ENCODE assay signal across 22 mouse cellular contexts in the genomic region with DNA sequence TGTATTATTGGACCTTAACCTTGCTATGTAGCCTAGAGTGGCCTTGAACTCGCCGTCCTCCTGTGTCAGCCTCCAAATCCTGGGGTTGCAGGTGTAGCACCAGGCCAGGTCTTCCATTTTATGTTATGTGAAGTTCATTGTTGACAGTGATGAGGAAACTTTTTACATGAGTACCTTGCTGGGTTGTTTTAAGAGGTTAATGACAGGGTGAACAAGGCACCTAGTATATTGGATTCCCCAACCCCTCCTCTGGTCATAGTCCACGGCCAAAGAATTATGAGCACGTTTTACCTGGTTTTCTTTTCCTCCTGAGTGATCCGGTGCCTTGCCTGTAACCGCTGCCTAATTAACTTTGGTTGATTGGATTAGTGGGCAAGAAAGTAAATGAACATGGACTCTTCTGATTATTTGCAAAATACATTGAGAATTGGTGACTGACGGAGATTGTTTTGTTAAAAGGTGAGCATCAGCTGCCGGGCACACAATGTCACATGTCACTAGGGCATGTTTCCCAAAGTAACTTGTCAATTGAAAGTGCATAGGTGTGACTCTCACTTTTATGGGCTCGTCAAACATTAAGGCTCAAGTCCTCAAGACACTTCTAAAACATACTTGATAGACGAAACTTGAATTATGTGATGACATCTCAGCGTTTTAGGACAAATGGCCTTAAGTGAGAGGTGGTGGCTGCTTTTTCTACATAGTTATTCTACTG. TPM values are rescaled to one million over a fixed set of nuclear protein-coding genes. Genes with fewer than 3 reads are reported as not detected.
DNase-seq lines count a peak whose midpoint lies in the region; ATAC-seq and TF ChIP-seq lines count a peak whose summit lies in the region.
"Had no signal": no experiment of that assay in that cellular context is flagged by ENCODE, and none has a peak within 500 bp of the region (broad histone marks: within the 10 kb centered on the region; RNA-seq: fewer than 3 reads in every experiment).

No protein-coding gene starts in this region.

- H3K4me1 ChIP-seq in liver, adult 2 months (ENCODE audit: control insufficient read depth, insufficient read depth, low read length): peaks cover 34% of the 10 kb centered on the region
- 0 out of 2 replicates have a peak, but pooled peaks cover 3% of the 10 kb centered on the region for H3K4me1 ChIP-seq in liver, embryonic 12.5 days
- no peaks in the 10 kb centered on the region for H3K4me1 ChIP-seq in stomach, postnatal 0 days (replicated peaks; ENCODE audit: control insufficient read depth, insufficient read depth)
- H3K4me1 ChIP-seq in hindbrain, embryonic 12.5 days: peaks cover 12% of the 10 kb centered on the region
- H3K4me1 ChIP-seq: embryonic facial prominence, embryonic 12.5 days had no signal

- H3K4me2 ChIP-seq in liver, embryonic 12.5 days: no peak overlapping the region
- no peak overlapping the region for H3K4me2 ChIP-seq in stomach, postnatal 0 days (replicated peaks; ENCODE audit: low read depth)
- no peak overlapping the region for H3K4me2 ChIP-seq in hindbrain, embryonic 12.5 days (replicated peaks)
- H3K4me2 ChIP-seq: embryonic facial prominence, embryonic 12.5 days; forebrain, embryonic 15.5 days; heart, embryonic 13.5 days; hindbrain, embryonic 13.5 days had no signal

- 31% methylated on average over 11 of the region's 11 CpGs for WGBS in liver, adult 2 months
- WGBS in liver, embryonic 12.5 days (ENCODE audit: insufficient replicate concordance): 71% methylated on average over 11 of the region's 11 CpGs
- 83% methylated on average over 11 of the region's 11 CpGs for WGBS in stomach, postnatal 0 days
- 86% methylated on average over 11 of the region's 11 CpGs for WGBS in hindbrain, embryonic 12.5 days

- peak overlapping the region; percentile 9; the same call in 1 of the 2 replicates for H3K27ac ChIP-seq in liver, adult 2 months (replicated peaks; ENCODE audit: insufficient read depth, low read depth, low read length)
- no peak overlapping the region for H3K27ac ChIP-seq in liver, embryonic 12.5 days
- no peak overlapping the region for H3K27ac ChIP-seq in stomach, postnatal 0 days (replicated peaks)
- no peak overlapping the region for H3K27ac ChIP-seq in hindbrain, embryonic 12.5 days
- H3K27ac ChIP-seq: embryonic facial prominence, embryonic 12.5 days; forebrain, embryonic 15.5 days; heart, adult 2 months; heart, embryonic 13.5 days; hindbrain, embryonic 13.5 days had no signal

- no peak overlapping the region for H3K4me3 ChIP-seq in liver, adult 2 months (ENCODE audit: insufficient read depth, low read depth, low read length)
- no peak overlapping the region for H3K4me3 ChIP-seq in liver, embryonic 12.5 days
- H3K4me3 ChIP-seq in stomach, postnatal 0 days (ENCODE audit: low read depth, low read length): no peak overlapping the region
- H3K4me3 ChIP-seq in hindbrain, embryonic 12.5 days: no peak overlapping the region
- H3K4me3 ChIP-seq: embryonic facial prominence, embryonic 12.5 days; forebrain, embryonic 15.5 days; heart, adult 2 months; heart, embryonic 13.5 days; hindbrain, embryonic 13.5 days had no signal

- TF ChIP-seq CTCF in liver, adult 2 months (IDR thresholded peaks at IDR 0.05; ENCODE audit: low read depth, low read length): no peak
- TF ChIP-seq CTCF in stomach, postnatal 0 days (IDR thresholded peaks at IDR 0.05; ENCODE audit: low read depth): no peak

- H3K36me3 ChIP-seq in liver, adult 2 months (ENCODE audit: control insufficient read depth, insufficient read depth, low read length): peaks cover 10% of the 10 kb centered on the region
- H3K36me3 ChIP-seq in liver, embryonic 12.5 days: peaks cover 8% of the 10 kb centered on the region; the same call in 1 of the 2 replicates
- no peaks in the 10 kb centered on the region for H3K36me3 ChIP-seq in stomach, postnatal 0 days (ENCODE audit: control insufficient read depth, insufficient read depth, low read length)
- peaks cover 14% of the 10 kb centered on the region for H3K36me3 ChIP-seq in hindbrain, embryonic 12.5 days
- H3K36me3 ChIP-seq: forebrain, embryonic 15.5 days; G1E had no signal

- DNase-seq in heart, adult 11 months: peak; percentile 28
- DNase-seq in heart, postnatal 25 days (ENCODE audit: low spot score): no peak
- DNase-seq in liver, adult 2 months (ENCODE audit: extremely low read depth, low read depth, low spot score): peak; percentile 85
- peak; percentile 20 for DNase-seq in testis, postnatal 10 days (ENCODE audit: low spot score)
- no peak for DNase-seq in testis, postnatal 14 days (ENCODE audit: low spot score)
- DNase-seq in stomach, postnatal 0 days (ENCODE audit: low spot score): peak; percentile 3
- DNase-seq: adrenal gland, adult 8-10 months; adrenal gland, postnatal 36 days; B cell, adult 2 months; cerebellum, adult 8-10 months; cerebellum, postnatal 25 days; gastrocnemius, postnatal 10 days; heart, adult 2 months; heart, postnatal 4 days had no signal

- no peak overlapping the region for H3K9ac ChIP-seq in liver, adult 2 months (ENCODE audit: low read depth, low read length)
- H3K9ac ChIP-seq in liver, embryonic 12.5 days: no peak overlapping the region
- no peak overlapping the region for H3K9ac ChIP-seq in stomach, postnatal 0 days (ENCODE audit: low read length)
- no peak overlapping the region for H3K9ac ChIP-seq in hindbrain, embryonic 12.5 days
- H3K9ac ChIP-seq: embryonic facial prominence, embryonic 12.5 days; forebrain, embryonic 15.5 days; heart, embryonic 13.5 days; hindbrain, embryonic 13.5 days had no signal

- H3K27me3 ChIP-seq in liver, adult 2 months (ENCODE audit: control insufficient read depth, insufficient read depth, low read length): no peaks in the 10 kb centered on the region
- no peaks in the 10 kb centered on the region for H3K27me3 ChIP-seq in liver, embryonic 12.5 days (replicated peaks)
- H3K27me3 ChIP-seq in stomach, postnatal 0 days (ENCODE audit: control insufficient read depth, insufficient read depth, low read length): no peaks in the 10 kb centered on the region
- no peaks in the 10 kb centered on the region for H3K27me3 ChIP-seq in hindbrain, embryonic 12.5 days
- H3K27me3 ChIP-seq: embryonic facial prominence, embryonic 12.5 days; forebrain, embryonic 15.5 days; heart, embryonic 13.5 days; hindbrain, embryonic 13.5 days had no signal

- ATAC-seq in liver, embryonic 12.5 days: no peak
- no peak for ATAC-seq in stomach, postnatal 0 days (ENCODE audit: low FRiP score, low TSS enrichment)
- ATAC-seq in hindbrain, embryonic 12.5 days (ENCODE audit: low FRiP score): no peak
- ATAC-seq: CD4-positive, CD25-positive, alpha-beta regulatory T cell, adult 4 months; forebrain, embryonic 15.5 days had no signal

- intact Hi-C loops in heart, postnatal 25 days (cut with DNase I): no loop called here

- no peaks in the 10 kb centered on the region for H3K9me3 ChIP-seq in liver, embryonic 12.5 days (replicated peaks)
- H3K9me3 ChIP-seq in stomach, postnatal 0 days (ENCODE audit: control insufficient read depth, low read length): no peaks in the 10 kb centered on the region
- H3K9me3 ChIP-seq in hindbrain, embryonic 12.5 days (replicated peaks): no peaks in the 10 kb centered on the region
- H3K9me3 ChIP-seq: embryonic facial prominence, embryonic 12.5 days; forebrain, embryonic 15.5 days; G1E; heart, embryonic 13.5 days; hindbrain, embryonic 13.5 days had no signal

- no peak for TF ChIP-seq POLR2A in liver, adult 2 months (IDR thresholded peaks at IDR 0.05; ENCODE audit: extremely low read depth, insufficient read depth, low read length)

- H3K79me2 ChIP-seq in liver, adult 2 months (ENCODE audit: control insufficient read depth, insufficient read depth, low read length): no peaks in the 10 kb centered on the region; the same call in 1 of the 2 replicates

- TF ChIP-seq EP300 in stomach, postnatal 0 days (optimal IDR thresholded peaks at IDR 0.05): no peak

RNA-seq across cellular contexts. Expression of a gene that starts 57.8 kb away (rescaled TPM):
- 1 to 10 TPM; 5.5 to 5.6 TPM for total RNA-seq in heart, postnatal 25 days (2021)
- total RNA-seq in liver, adult 2 months (2014; rRNA removed): 150 and 169 TPM in 2 replicates
- 168 and 227 TPM in 2 replicates for polyA plus RNA-seq in liver, adult 2 months (2012; rRNA removed)
- polyA plus RNA-seq in liver, embryonic 12.5 days (2016; fragmentation: Nextera tagmentation; extraction: Ambion mirVana): 19.6 and 20.1 TPM in 2 replicates
- 4.1 and 4.2 TPM in 2 replicates for polyA plus RNA-seq in stomach, postnatal 0 days (2015; fragmentation: Nextera tagmentation; extraction: Ambion mirVana)
- 68.3 and 78.9 TPM in 2 replicates for polyA plus RNA-seq in hindbrain, embryonic 12.5 days (2016; fragmentation: Nextera tagmentation; extraction: Ambion mirVana)
- polyA plus RNA-seq: G1E had no signal

Comparison
In these comparisons a context has a peak if more than half of its experiments do, and no peak if none do; other contexts are left out.
1. DNase-seq: peak in heart, adult 11 months (single experiment), liver, adult 2 months (single experiment), testis, postnatal 10 days (single experiment) and stomach, postnatal 0 days (single experiment); none in heart, postnatal 25 days (single experiment) and testis, postnatal 14 days (single experiment).